Mouse (Mus musculus): ENCODE data around the gene Tfrc.
"Not testable (repeated sequence)": the region's sequence is repeated elsewhere in the genome, so short reads cannot be mapped to it uniquely, and the experiment has no call there.

The Tfrc gene

GRCm38 (mm10) chr16:32610460-32611255, 1.9 kb downstream of the Tfrc start:
- in situ Hi-C loops (cut with MboI; ENCODE audit: low sequenced_read_pairs): no loop called here

- in situ Hi-C loops (cut with MboI; ENCODE audit: low sequenced_read_pairs): no loop called here
Measured at GRCm38 (mm10) chr16:32612052-32612451, 3.3 kb downstream of the Tfrc start.

GRCm38 (mm10) chr16:32613269-32613834, 4.6 kb downstream of the Tfrc start:
- in situ Hi-C loops (cut with MboI; ENCODE audit: low sequenced_read_pairs): no loop called here

DNA sequence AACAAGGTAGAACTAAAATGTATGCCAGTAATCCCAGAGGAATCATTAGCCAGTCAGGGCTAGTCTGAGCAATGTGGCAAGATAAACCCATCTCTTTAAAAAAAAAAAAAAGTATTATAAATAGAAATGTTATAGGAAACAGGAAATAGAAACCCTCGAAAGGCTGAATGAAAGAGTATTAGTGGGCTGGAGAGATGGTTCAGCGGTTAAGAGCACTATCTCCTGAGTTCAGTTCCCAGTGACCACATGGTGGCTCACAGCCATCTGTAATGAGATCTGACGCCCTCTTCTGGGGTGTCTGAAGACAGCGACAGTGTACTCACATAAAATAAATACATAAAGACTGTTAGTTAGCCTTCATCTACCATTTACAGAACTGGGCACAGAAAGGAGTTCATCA, 5.3 kb downstream of the Tfrc start:
- in situ Hi-C loops (cut with MboI; ENCODE audit: low sequenced_read_pairs): no loop called here

DNA sequence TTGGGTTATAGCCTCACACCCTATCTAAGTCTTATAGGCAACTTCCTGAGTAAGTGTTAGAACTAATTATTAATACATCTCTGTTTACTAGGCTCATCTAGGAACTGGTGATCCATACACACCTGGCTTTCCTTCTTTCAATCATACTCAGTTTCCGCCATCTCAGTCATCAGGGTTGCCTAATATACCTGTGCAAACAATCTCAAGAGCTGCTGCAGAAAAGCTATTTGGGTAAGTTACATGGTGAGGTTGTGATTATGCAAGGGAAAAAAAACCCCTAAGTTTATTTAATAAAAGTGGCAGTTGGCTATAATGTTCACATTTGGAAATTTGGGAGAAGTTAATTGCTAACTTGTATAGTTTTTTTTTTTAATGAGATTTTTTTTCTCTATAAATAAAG, 10.2 kb downstream of the Tfrc start:
- in situ Hi-C loops (cut with MboI; ENCODE audit: low sequenced_read_pairs): no loop called here

GRCm38 (mm10) chr16:32628140-32628539, 19.4 kb downstream of the Tfrc start:
- in situ Hi-C loops (cut with MboI; ENCODE audit: low sequenced_read_pairs): no loop called here

GRCm38 (mm10) chr16:32632328-32632824, 23.7 kb downstream of the Tfrc start:
- in situ Hi-C loops (cut with MboI; ENCODE audit: low sequenced_read_pairs): loop anchor here (10.0 kb wide), 1 partner anchor 52 kb away; no protein-coding TSS in a partner anchor

DNA sequence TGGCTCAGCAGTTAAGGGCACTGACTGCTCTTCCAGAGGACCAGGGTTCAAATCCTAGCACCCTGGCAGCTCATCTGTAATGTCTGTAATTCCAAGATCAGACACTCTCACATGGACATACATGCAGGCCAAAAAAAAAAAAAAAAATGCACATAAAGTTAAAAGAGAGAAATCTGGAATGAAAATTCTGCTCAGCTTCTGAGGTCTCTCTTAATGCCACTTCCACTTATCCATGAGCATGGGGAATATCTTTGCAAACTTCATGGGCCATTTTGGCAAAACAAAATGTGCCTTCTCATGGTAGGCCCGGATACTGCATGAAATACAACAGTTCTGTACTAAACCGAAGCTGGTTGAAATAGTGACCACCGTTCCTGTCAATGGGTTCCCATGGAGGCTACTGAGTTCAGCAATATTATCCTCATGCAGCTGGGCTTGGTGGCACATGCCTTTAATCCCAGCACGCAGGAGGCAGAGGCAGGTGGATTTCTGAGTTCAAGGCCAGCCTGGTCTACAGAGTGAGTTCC, 24.8 kb downstream of the Tfrc start:
- in situ Hi-C loops (cut with MboI; ENCODE audit: low sequenced_read_pairs): loop anchor here (10.0 kb wide), 1 partner anchor 51 kb away; no protein-coding TSS in a partner anchor

- in situ Hi-C loops (cut with MboI; ENCODE audit: low sequenced_read_pairs): loop anchor here (10.0 kb wide), 1 partner anchor 51 kb away; no protein-coding TSS in a partner anchor
Measured at GRCm38 (mm10) chr16:32634183-32634582, 25.5 kb downstream of the Tfrc start.

- in situ Hi-C loops (cut with MboI; ENCODE audit: low sequenced_read_pairs): loop anchor here (10.0 kb wide), 1 partner anchor 49 kb away; no protein-coding TSS in a partner anchor
Measured at GRCm38 (mm10) chr16:32635314-32635713, 26.6 kb downstream of the Tfrc start.

DNA sequence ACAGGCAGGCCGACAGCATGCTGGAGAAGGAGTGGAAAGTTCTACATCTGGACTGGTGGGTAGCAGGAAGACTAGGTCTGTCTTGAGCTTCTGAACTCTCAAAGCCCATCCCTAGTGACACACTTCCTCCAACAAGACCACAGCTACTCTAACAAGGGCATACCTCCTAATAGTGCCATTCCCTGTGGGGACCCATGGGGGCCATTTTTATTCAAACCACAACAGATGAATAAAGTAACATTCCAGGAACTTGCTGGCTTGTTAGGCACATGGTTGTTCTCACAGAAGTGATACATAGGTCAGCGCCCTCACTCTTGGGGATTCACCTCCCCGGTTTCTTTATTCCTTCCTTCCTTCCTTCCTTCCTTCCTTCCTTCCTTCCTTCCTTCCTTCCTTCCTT, 27.6 kb downstream of the Tfrc start:
- in situ Hi-C loops (cut with MboI; ENCODE audit: low sequenced_read_pairs): loop anchor here (10.0 kb wide), 1 partner anchor 48 kb away; no protein-coding TSS in a partner anchor

GRCm38 (mm10) chr16:32636871-32637521, 28.3 kb downstream of the Tfrc start:
- in situ Hi-C loops (cut with MboI; ENCODE audit: low sequenced_read_pairs): loop anchor here (10.0 kb wide), 1 partner anchor 48 kb away; no protein-coding TSS in a partner anchor

DNA sequence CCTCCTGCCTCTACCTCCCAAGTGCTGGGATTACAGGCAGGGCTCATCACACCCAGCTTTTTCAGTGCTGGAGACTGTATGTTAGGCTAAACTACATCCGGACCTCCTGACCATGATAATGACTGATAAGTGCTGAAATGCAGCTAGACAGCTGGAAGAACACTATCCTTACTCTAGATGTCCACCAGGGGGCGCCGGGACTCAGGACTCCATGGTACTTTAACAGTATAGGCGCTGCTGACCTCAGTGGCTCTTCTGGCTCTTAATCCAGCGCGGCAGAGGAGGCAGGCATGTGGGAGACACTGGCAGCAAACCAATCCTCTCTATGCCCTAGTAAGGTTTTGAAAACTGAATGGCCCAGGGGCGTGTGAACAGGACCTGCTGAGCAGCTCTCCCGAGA, 29.8 kb downstream of the Tfrc start:
- in situ Hi-C loops (cut with MboI; ENCODE audit: low sequenced_read_pairs): loop anchor here (10.0 kb wide), 1 partner anchor 46 kb away; no protein-coding TSS in a partner anchor

- in situ Hi-C loops (cut with MboI; ENCODE audit: low sequenced_read_pairs): no loop called here
Measured at GRCm38 (mm10) chr16:32640096-32640495, 31.4 kb downstream of the Tfrc start.

DNA sequence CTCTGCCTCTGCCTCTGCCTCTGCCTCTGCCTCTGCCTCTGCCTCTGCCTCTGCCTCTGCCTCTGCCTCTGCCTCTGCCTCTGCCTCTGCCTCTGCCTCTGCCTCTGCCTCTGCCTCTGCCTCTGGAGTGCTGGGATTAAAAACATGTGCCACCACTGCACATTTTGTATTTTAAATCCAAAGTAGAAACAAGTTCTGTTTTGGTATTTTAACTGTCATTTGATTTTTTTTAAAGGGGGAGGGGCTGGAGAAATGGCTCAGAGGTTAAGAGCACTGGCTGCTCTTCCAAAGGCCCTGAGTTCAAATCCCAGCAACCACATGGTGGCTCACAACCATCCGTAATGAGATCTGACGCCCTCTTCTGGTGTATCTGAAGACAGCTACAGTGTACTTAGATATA, 32.0 kb downstream of the Tfrc start:
- in situ Hi-C loops (cut with MboI; ENCODE audit: low sequenced_read_pairs): not testable (repeated sequence)

DNA sequence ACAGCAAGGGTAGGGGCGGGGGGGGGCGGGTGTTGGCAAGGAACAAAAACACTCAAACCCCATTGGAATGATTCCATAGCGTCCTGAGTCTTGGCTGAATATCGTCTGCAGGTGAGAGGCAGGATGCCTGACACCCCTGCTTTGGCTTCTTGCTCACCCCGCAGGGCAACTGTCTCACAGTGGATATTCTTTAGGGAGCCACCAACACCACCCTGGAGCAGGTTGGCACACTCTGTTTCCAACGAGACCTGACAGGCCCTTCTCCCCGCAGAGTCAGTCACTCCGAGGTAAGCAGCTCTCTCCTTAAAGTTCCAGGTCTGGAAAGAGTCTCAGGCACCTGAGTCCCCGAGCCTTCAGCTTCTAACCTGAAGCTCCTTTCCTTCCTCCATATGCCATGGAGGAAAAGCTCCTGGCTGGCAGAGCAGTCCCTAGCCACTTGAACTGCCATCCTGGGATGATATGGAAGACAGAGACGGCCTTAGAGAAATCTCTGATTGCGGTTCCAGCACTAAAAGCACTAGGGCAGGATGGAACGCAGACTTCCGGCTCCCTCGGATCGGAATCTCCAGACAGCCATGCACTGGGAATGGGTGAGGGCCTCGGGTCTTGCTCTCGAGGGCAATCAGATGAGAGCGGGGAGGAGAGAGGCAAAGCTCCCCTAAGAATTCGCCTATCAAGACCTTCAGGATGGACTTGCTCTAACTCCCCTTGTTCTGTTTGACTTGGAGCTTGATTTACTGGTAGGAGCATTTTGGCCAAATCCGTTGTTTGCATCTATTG, 32.9 kb downstream of the Tfrc start:
- in situ Hi-C loops (cut with MboI; ENCODE audit: low sequenced_read_pairs): no loop called here

GRCm38 (mm10) chr16:32642280-32642679, 33.6 kb downstream of the Tfrc start:
- in situ Hi-C loops (cut with MboI; ENCODE audit: low sequenced_read_pairs): no loop called here

DNA sequence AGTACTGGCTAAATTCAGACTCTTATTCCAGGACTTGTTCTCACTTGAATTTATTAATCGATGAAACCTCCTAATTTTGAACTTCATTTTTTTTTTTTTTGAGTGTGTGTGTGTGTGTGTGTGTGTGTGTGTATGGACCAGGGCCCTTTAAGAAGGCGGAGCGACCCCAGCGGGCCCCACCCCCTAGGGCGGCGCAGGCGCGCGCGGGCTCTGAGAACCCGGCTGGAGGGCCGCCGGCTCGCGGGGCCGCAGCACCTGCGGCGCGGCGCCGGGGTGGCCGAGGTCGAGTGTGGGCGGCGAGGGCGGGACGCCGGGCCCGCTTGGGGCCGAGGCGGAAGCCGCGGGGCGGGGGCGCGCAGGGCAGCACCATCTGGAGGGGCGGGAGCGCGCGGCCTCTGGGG, 34.9 kb downstream of the Tfrc start, which contains the start of gene Tnk2:
Tnk2 (plus strand) TSS at position 214 of the 401 bp plus-strand sequence.
- in situ Hi-C loops (cut with MboI; ENCODE audit: low sequenced_read_pairs): no loop called here

DNA sequence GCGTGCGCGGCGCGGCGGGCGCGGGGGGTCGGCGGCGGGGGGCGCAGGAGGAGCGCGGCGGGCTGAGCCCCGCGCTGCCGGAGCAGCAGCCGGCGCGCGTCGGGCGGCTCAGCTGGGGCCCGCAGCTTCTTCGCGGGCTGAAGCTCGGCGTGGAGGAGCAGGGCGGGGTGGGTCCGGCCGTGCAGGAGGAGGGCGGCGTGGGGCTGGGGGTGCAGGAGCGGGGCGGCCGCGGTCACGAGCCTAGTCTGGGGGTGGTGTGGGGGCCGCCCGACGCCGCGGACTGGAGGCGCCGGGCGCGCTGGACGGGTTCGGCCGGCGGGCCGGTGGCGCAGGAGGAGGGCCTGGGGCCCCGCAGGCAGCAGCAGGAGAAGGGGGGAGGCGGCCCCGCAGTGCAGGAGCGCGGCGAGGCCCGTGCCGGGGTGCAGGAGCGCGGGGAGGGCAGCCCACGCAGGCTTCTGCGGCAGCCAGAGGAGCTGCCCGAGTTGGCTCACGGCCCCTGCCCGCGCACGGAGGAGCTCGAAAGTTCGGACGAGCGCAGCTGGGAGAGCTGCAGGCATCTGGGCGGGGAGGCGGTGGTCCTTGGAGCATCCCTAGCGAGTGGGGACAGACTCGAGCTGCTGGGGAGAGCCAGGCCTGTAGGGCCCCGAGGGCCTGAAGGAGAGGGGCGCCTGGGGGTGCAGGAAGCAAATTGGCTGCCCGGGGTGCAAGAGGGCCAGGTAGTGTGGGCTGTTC, 35.5 kb downstream of the Tfrc start:
- in situ Hi-C loops (cut with MboI; ENCODE audit: low sequenced_read_pairs): no loop called here

DNA sequence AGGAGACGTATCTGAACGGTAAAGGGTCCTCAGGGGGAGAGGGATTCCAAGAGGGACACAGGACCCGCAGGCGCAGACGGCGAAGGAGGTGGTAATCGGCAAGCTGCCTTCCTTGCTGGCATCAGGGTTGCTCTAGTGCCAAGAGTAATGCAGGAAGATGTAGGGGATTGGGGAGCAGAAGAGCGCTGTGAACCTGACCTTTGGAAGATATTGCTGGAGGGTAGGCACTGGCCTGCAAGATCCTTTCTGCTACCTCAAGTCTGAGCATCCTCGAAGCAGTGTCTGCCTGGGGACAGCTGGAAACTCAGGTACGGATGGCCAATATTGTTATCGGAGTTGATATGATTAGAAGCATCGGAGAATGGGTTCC, 36.1 kb downstream of the Tfrc start:
- in situ Hi-C loops (cut with MboI; ENCODE audit: low sequenced_read_pairs): no loop called here
